Mouse (Mus musculus): ENCODE results near the gene Pank3. TPM values are rescaled to one million over a fixed set of nuclear protein-coding genes. Genes with fewer than 3 reads are reported as not detected.
A peak's percentile ranks its signal among the peaks of the same experiment; 100 is the strongest.

Gene Pank3
- total and polyA plus RNA-seq, 3 experiments = 18.2 to 40.2 (median 22.5) TPM

- in situ Hi-C loops (cut with MboI; ENCODE audit: low pct_ligation_motif_present, low pct_unique_long_range_greater_than_20kb, low sequenced_read_pairs) = no loop called here
- Histone ChIP-seq H3K79me2 (replicated peaks; ENCODE audit: control insufficient read depth, extremely low read depth, insufficient read depth, poor library complexity, severe bottlenecking) (peaks cover 10% of the 10 kb centered on the region), H3K4me1 (ENCODE audit: control insufficient read depth in 1 of 2, insufficient read depth in 2 of 2) (no peaks in the 10 kb centered on the region), H3K9me3 (replicated peaks; ENCODE audit: low read length) (peaks cover 6% of the 10 kb centered on the region), H3K9ac (ENCODE audit: insufficient read depth, low read depth) (no peak overlapping the region), H3K27me3 (replicated peaks) (no peaks in the 10 kb centered on the region), H3K4me2 (ENCODE audit: insufficient read depth, low read depth, poor library complexity, severe bottlenecking) (no peak overlapping the region), H3K27ac (ENCODE audit: insufficient read depth, low read depth) (no peak overlapping the region), H3K4me3 (replicated peaks in 1 of 3; ENCODE audit: low read depth in 2 of 3, low read length in 2 of 3, poor library complexity in 1 of 3) (no peak overlapping the region), H3K36me3 (replicated peaks in 1 of 2; ENCODE audit: control insufficient read depth in 1 of 2, insufficient read depth in 1 of 2, low read length in 1 of 2) (peaks cover 62 to 91% of the 10 kb centered on the region in 2 experiments)
- TF ChIP-seq RAD21 (IDR thresholded peaks at IDR 0.05; ENCODE audit: low read depth, low read length) = no peak
- TF ChIP-seq ZMIZ1 (IDR thresholded peaks at IDR 0.05; ENCODE audit: low read depth, low read length) = no peak
- no peak for TF ChIP-seq NELFE (IDR thresholded peaks at IDR 0.05; ENCODE audit: low read depth, low read length)
- TF ChIP-seq MAZ (IDR thresholded peaks at IDR 0.05; ENCODE audit: low read depth, low read length) = no peak
- TF ChIP-seq GABPA (IDR thresholded peaks at IDR 0.05; ENCODE audit: insufficient replicate concordance, low read depth, low read length) = no peak
- TF ChIP-seq CHD2 (IDR thresholded peaks at IDR 0.05; ENCODE audit: low read length) = no peak
- TF ChIP-seq MAFK (IDR thresholded peaks at IDR 0.05; ENCODE audit: insufficient replicate concordance, low read length) = no peak
- no peak for TF ChIP-seq USF1 (IDR thresholded peaks at IDR 0.05; ENCODE audit: low read depth, low read length)
- TF ChIP-seq BHLHE40 (IDR thresholded peaks at IDR 0.05; ENCODE audit: low read depth, low read length) = no peak
- TF ChIP-seq USF2 (conservative IDR thresholded peaks at IDR 0.05; ENCODE audit: low read depth, low read length) = no peak
- no peak for TF ChIP-seq EP300 (IDR thresholded peaks at IDR 0.05; ENCODE audit: low read length)
- no peak for TF ChIP-seq TBP (conservative IDR thresholded peaks at IDR 0.05; ENCODE audit: low read depth, low read length)
- TF ChIP-seq MYC (IDR thresholded peaks at IDR 0.05; ENCODE audit: low read depth, low read length) = no peak
- TF ChIP-seq JUN (IDR thresholded peaks at IDR 0.05; ENCODE audit: insufficient read depth, low read depth, low read length) = no peak
- no peak for TF ChIP-seq CHD1 (IDR thresholded peaks at IDR 0.05; ENCODE audit: low read depth, low read length)
- no peak for DNase-seq (ENCODE audit: extremely low read depth)
- dilution Hi-C loops (cut with MboI; ENCODE audit: extremely low pct_ligation_motif_present, extremely low pct_unique_long_range_greater_than_20kb, low sequenced_read_pairs) = no loop called here
These were observed 13.2 kb downstream of the Pank3 start for GRCm38 (mm10) chr11:35782444-35782843.

GRCm38 (mm10) chr11:35783038-35783437, 13.8 kb downstream of the Pank3 start:
- no peak overlapping the region for H3K4me2 ChIP-seq (ENCODE audit: insufficient read depth, low read depth, poor library complexity, severe bottlenecking)
- H3K4me1 ChIP-seq (ENCODE audit: control insufficient read depth in 1 of 2, insufficient read depth in 2 of 2) = no peaks in the 10 kb centered on the region
- dilution Hi-C loops (cut with MboI; ENCODE audit: extremely low pct_ligation_motif_present, extremely low pct_unique_long_range_greater_than_20kb, low sequenced_read_pairs) (no loop called here), in situ Hi-C loops (cut with MboI; ENCODE audit: low pct_ligation_motif_present, low pct_unique_long_range_greater_than_20kb, low sequenced_read_pairs) (no loop called here)
- H3K79me2 ChIP-seq (replicated peaks; ENCODE audit: control insufficient read depth, extremely low read depth, insufficient read depth, poor library complexity, severe bottlenecking) = peaks cover 10% of the 10 kb centered on the region
- H3K9me3 ChIP-seq (replicated peaks; ENCODE audit: low read length) = peaks cover 6% of the 10 kb centered on the region
- no peak overlapping the region for H3K9ac ChIP-seq (ENCODE audit: insufficient read depth, low read depth)
- H3K4me3 ChIP-seq (replicated peaks in 1 of 3; ENCODE audit: low read depth in 2 of 3, low read length in 2 of 3, poor library complexity in 1 of 3) = no peak overlapping the region
- no peak overlapping the region for H3K27ac ChIP-seq (ENCODE audit: insufficient read depth, low read depth)
- H3K36me3 ChIP-seq (replicated peaks in 1 of 2; ENCODE audit: control insufficient read depth in 1 of 2, insufficient read depth in 1 of 2, low read length in 1 of 2) = peaks cover 58 to 88% of the 10 kb centered on the region in 2 experiments
- no peak for DNase-seq (ENCODE audit: extremely low read depth)
- no peaks in the 10 kb centered on the region for H3K27me3 ChIP-seq (replicated peaks)
- TF ChIP-seq SIN3A (IDR thresholded peaks at IDR 0.05; ENCODE audit: low read length) (no peak), MAFK (IDR thresholded peaks at IDR 0.05; ENCODE audit: insufficient replicate concordance, low read length) (no peak), JUN (IDR thresholded peaks at IDR 0.05; ENCODE audit: insufficient read depth, low read depth, low read length) (no peak), IRF4 (IDR thresholded peaks at IDR 0.05; ENCODE audit: low read depth, low read length) (no peak), EP300 (IDR thresholded peaks at IDR 0.05; ENCODE audit: low read length) (no peak), ZC3H11A (IDR thresholded peaks at IDR 0.05; ENCODE audit: low read depth, low read length) (no peak), RAD21 (IDR thresholded peaks at IDR 0.05; ENCODE audit: low read depth, low read length) (peak; percentile 3), CHD1 (IDR thresholded peaks at IDR 0.05; ENCODE audit: low read depth, low read length) (no peak)
